Mouse (Mus musculus) layer of hippocampus, postnatal 36 days (tissue): ENCODE measurements at regions not wholly inside any gene's neighbourhood (a gene's known extent, or its start where the extent isn't known, plus 50 kb on each side); places are given as distances from the start of the nearest gene placed in this dataset.

Source experiments
- DNase-seq, 2 experiments: peaks; one replicate each; pipeline ENCODE4 v3.0.0; 2022

DNA sequence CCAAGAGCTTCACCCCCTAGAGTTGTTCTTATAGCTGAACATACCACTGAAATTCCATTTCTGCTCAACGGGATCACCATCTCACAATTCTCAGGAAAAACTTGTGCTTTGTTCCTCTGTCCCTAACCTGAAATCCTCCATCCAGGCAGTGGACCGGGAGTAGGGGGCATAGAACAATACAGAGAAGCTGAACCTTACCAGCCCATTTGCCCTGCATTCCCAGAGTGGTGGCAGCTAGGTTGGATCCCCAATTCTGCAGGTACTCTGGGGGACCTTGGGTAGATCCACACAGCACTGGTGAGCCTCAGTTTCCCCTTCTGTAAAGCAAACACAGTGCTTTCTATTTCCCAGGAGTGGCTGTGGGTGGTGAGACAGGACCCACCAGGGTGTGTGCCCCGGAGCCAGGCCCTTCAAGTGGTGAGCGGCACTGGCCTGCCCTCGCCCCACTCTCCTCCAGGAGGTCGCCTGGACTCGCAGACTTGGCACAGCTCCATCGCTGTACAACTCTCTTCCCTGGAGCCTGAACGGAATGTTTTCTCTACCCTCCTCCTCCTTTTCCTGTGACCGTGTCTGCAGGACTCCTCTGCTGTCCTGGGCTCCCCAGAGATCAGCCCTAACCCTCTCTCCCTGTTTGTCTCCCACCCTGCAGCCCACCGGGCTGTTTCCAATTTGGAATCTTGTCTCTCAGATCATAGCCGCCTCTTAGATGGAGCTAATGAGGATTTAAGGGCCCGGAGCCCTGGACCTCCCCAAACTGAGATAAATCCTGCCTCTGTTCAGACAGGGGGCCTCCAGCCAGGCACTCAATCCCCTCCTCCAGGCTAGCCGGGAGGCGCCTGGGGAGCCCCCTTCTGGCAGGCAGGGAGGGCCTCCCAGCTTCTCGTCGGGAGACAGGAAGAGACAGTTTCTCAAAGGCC is 52.3 kb upstream of the Cux1 start:
- no peak for DNase-seq

DNA sequence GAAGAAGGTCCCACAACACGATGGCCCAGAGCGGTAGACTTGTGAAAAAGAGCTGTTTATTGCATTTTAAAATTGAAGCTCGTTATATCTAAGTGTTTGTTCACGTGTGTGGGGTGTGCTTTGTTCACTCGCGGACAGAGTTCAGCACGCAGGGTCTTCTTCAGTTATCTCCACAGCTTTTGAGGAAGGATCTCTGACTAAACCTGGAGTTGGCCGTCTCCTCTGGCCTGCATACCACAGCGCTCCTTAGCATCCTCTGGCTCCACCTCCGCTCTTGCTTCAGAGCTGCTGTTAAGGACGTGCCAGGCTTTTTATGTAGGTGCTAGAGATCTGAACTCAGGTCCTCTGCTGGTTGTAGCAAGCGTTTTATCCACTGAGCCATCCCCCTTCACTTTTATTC is 52.9 kb upstream of the Cux1 start:
- DNase-seq, result no peak

DNA sequence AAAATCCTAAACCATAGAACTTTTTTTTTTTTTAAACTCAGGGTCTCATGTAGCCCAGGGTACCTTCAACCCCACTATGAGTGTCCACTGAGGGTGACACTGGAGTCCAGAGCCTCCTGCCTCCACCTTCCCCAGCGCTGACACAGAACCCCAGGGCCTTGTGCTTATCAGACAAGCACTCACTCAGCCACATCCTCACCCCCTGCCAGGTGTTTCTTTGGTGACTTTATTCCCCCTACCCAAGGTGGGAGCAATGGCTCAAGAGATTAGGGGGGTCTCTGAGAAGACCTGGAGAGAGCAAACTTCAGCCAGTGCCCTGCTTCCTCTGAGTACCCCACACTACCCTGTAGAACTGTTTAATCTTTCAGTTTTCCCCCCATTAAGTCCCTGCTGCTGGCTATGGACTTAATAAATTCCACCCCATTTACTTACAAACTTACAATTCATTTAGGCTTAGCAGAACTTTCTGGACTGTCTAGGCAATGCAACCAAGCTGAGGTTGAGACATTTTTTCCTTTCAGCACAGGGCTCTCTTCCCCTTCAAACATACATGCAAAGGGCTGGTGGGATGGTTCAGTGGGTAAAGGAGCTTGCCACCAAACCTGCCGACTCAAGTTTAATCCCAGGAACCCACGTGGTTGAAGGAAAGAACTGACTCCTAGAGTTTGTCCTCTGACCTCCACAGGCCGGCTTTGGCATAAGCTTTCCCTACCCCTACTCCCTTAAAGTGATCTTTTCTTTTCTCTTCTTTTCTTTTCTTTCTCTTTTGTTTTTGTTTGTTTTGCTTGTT is 54.2 kb upstream of the Cux1 start:
- DNase-seq, result no peak

DNA sequence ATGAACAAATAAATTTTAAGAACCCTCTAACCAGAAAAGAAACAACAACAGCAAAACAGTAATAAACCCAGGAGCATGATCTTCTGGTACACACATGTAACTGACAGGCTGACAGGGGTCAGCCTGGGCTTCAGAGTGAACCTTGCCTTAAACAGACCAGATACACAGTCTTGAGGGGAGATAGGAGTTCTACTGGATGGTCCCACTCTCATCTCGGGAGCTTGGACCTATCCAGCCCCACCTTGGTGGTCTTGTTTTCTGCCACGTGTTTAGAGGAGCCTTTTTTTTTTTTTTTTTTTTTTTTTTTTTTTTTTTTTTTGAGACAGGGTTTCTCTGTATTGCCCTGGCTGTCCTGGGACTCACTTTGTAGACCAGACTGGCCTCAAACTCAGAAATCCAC is 54.9 kb upstream of the Cux1 start:
- DNase-seq, result no peak

DNA sequence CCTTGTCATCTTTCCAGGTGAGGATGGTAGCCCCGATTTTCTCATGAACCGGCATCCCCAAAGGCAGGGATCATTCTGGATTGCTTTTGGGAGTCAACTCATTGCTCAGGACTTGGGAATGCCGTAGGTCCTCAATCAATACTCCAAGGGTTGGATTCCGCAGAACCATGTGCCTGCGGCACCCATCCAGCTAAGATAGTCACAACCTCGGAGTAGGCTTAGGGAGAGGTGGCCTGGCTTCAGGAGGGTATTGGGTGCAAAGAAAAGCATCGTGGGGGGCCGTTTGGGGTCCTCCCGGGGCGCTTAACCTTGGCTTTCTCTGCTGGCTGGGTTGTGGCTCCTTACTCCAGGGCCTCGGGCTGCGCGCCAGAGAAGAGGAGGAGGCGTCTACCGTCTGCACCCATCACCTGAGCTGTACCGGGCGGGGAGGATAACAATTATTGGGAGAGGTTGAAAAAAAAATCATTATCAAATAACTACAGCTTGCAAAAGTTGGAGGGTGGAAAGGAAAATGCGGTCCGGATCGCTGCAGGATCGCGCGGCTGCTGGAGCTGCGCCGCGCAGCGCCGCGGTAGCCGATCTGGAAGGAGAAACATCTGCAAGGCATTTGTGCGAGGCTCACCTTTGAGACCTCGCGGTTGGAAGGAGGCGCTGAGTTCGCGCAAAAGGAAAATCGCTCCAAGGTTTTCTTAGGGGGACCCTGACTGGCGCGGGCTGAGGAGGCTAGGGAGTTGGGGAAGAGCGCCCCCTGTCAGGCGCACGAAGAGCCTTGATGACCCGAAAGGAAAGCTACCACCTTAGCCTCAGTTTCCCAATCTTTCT is 55.6 kb upstream of the Cux1 start:
- peak; percentile 52 to 64 for DNase-seq

DNA sequence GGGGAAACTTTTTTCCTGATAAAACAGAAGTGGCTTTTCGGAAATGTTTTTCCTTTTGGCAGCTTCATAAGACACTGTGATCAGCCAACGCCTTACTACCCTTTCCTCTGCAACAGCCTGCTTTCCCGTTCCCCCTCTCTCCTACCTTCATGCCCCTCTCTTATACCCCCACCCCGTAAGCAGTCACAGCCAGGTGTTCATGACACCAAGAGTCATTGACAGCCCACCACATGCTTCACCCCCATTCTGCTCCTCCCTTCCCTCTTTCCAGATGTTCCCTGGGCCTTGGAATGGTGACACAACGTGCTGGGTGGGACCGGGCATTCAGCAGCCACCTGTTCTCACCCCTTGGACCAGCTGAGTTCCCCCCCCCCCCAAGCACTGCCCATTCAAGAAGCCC is 56.5 kb upstream of the Cux1 start:
- no peak for DNase-seq

DNA sequence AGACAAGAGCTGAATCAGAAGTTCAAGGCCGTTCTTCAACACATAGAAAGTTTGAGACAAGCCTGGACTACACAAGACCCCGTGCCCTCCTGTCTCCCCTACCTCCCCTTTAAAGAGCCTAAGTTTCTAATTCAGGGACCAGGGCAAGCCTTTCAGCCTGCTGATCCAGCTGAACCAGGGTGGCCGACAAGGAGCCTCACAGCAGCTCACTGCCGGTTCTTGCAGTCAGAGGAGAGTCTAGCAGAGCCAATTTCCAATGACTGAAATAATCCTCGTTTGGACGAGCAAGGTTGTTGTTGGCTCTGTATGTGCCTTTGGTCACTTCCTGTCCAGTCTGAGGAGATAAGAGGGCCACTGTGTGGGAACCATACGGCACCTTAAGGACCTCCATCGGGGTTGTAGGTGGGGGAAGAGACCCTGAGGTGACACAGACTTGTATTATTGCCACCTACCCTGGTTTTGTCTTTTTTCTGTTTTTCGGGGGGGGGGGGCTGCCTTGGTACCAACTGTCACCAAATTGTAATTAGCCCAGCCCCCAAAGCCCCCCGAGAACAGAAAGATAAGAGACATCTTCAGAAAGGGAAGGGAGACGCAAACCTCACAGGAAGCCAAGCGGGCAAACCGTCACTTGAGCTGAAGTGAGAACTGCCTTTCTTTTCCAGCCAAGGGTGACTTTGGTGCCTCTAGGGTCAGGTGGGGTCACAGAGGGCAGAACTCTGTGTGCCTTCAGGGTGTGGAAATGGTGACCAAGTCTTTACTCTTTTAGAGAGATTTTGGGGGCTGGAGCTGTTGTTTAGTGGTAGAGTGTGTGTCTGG is 58.1 kb upstream of the Cux1 start:
- DNase-seq, result no peak

DNA sequence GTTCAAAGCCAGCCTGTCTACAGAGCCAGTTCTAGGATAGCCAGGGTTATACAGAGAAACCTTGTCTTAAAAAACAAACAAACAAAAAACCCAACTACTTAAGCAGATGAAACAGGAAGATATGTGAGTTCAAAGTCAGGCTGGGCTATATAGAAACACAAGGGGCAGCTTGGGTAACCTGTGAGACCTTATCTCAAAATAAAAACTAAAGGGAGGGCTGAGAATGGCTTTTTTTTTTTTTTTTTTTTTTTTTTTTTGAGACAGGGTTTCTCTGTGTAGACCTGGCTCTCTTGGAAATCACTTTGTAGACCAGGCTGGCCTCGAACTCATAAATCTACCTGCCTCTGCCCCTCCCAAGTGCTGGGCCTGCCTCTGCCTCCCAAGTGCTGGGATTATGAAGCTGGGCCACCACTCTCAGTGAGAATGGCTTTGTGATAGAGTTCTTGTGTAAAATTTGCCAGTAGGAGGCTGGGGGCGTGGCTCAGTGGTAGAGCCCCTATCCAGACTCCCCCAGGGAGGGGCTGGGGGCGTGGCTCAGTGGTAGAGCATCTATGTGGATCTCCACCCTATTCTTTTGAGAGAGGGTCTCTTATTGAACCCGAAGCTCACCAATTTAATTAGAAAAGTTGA is 59.0 kb upstream of the Cux1 start:
- no peak for DNase-seq

DNA sequence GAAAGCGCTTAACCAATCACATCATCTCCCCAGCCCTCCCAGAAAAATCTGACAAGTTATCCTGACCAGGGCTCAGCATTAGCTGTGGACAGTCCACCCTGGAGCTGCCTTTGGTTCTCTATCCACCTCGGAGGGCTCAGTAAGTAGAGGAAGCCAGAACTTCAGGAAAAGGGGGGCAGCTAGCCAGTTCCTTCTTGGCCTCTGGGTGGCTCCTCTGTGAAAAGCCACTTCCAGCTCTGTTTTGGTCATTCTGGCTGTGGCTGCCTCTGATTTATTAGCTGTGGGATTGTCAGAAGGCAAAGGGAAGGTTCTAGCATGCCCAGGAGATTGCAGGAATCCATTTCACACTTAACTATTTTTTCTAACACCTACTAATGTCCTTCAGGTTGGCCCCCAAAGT is 59.6 kb upstream of the Cux1 start:
- DNase-seq, result no peak

DNA sequence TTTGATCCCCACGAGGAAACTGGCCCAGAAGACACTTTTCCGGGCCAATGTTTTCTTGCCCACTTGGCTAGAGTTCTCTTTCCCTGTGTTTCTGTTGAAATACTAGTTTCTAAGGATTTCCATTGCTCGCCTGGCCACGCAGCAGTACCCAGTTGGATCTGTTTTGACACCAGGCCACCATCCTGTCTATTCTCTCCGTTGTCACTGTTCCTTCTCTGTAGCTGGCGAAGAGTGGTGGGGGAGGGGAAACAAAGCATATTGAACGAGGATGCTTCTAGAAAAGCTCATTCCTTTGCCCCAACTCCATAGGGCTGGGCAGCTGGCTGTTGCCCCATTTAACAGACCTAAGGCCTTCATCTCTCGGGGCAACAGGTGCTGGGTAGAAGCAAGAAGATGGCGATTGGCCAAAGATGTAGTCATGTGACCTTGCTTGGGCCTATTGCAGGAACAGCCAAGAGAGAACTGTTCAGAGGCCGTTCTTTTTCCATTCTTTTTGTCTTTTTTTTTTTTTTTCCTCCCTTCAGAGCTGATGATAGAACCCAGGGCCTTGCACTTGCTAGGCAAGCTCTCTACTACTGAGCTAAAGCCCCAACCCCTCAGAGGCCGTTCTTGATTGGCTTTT is 60.5 kb upstream of the Cux1 start:
- DNase-seq, result peak; percentile 29 to 50

DNA sequence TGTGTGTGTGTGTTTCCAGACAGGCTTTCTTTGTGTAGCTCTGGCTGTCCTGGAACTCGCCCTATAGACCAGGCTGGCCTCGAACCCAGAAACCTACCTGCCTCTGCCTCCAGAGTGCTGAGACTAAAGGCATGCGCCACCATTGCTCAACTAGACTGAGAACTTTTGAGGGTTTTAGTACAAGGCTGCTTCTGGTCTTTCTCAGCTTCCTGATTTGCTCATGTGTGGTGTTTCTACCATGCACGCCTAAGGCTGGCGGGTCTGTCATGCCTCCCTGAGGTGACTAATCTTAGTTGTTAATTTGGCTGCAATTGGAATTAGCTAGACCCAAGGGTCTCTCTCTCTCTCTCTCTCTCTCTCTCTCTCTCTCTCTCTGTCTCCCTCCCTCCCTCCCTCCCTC is 61.2 kb upstream of the Cux1 start:
- no peak for DNase-seq

DNA sequence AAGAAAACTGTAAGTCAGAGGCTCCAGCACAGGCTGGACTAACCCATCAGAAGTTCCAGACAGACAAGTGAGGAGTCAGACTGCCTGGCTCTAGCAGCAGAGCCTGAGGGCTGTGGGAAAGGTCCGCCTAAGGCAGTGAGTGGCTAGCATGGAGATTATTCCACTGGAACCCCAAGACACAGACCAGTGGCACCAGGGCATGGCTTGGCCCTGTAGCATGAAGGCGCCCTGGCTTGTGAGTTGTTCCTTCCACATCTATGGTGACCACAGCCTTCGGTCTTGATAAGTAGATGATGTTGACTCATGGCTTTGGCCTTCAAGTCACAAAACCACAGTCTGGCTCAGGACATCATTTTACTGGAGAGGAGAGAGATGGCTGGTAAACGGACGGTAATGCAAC is 60.7 kb upstream of the Myl10 start:
- DNase-seq, result no peak

DNA sequence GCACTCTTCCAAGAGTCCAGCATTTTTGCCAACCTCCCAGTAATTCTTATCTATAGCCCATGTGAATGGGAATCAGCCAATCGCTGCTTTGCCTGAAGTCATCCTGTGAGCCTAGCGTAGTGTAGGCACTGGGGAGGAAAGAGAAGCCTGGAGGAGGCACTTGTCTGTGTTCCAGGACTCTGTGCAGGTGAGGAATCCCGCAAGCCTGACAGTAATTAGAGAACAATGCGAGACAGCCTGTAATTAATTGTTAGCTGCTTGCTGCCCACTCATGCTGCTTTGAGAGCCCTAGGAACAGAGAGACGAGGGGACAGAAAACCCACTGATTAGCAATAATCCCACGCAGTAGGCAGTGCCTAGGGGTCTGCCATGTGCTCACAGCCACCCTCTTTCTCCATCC is 59.0 kb upstream of the Myl10 start:
- no peak for DNase-seq

DNA sequence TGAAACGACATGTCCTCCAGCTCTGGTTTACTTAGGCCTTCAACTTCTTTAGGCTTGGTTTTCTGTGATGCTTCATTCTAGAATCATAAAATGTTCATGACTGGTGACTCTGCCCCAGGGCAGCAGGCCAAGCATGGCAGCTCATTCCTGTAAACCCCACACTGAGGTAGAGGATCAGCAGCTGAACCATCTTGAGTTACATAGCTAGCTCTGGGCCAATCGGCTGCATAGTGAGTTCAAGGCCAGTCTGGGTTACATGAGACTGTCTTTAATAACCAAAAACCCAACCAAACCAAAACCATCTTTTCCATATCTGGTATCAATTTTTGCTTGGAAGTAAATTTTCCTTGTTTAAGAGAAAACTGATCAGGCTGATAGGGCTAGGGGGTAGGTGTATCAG is 57.8 kb upstream of the Myl10 start:
- no peak for DNase-seq

DNA sequence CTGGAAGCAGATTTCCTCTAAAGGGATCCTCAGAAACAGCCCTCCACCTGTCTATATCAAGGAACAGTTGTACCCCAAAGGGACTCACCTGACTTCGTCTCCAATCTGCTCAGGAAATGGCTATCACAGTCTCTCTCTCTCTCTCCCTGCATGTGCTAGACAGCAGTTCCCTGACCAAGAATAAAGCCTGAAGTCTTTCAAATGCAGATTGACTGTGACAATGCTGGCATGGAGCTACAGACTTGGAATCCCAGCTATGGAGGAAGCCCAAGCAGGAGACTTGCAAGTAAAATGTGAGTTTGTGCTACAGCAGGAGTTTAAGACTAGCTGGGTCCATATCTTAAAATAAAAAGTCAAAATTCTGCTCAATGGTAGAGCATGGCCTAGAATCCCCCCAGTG is 56.5 kb upstream of the Myl10 start:
- no peak for DNase-seq

DNA sequence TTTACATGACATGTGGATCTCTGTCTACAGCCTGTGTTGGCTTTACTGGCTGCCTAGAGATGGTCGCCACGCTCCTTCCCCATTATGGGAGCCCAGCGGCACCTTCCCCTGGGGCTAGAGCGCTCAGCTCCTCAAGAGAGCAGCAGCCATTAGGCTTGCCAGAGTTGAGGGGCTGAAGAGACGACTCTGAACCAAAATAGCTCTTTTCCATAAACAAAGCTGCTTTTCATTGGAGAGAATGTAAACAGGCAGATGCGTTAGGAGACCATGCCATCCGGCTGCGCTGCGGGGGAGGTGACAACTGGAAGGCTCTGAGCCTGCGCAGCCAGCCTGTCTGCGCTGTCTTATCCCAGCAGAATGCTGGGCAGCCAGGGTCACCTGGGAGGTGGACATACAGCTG is 55.1 kb upstream of the Myl10 start:
- DNase-seq, result peak; percentile 20 to 22

DNA sequence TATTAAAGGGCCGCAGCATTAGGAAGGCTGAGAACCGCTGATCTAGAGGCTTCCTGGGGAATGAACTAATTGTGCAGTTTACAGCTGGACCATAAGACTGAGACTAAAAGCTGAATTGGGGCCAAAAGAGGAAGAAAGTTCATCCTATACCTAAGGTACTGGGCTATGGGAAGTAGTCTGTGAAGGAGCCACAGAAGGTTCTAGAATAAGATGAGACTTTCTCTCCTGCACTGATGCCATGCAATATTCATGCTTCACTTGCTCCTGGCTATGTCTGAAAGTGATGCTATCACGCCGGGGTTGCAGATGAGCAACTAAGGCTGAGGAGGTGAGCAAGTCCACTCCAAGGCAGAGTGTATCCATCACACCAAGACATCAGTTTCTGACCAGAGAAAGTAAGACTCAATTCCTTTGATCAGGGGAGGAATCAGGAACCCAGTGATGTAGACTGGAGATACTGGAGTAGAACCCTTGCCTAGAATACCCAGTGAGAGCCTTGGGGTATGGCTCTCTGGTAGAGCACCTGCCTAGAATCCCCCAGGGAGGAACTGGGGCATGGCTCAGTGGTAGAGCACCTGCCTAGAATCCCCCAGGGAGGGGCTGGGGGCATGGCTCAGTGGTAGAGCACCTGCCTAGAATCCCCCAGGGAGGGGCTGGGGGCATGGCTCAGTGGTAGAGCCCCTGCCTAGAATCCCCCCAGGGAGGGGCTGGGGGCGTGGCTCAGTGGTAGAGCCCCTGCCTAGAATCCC is 51.9 kb upstream of the Myl10 start:
- no peak for DNase-seq

DNA sequence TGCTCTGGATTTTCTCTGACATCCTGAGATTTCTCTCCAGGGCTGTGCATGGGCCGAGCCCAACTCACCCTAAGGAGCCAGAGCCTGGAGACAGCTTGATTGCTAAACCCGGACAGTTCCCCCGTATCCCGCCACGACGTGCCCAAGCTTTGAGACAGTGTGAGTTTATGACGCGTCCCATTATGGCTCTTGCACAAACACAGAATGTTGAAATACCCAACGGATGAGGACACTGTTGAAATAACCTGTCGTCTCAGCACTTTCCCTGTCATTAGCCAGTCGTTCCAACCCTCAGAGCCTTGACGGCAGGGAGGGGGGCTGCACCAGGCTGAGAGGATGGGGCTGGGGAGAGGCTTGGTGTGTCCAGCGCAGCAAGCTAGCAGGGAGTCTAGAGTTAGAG is 50.7 kb upstream of the Myl10 start:
- no peak for DNase-seq
